ENCODE assay signal across 8 mouse cellular contexts in genomic region chr7:141413809-141414584, GRCm38 (mm10). TPM values are rescaled to one million over a fixed set of nuclear protein-coding genes. Genes with fewer than 3 reads are reported as not detected.
A peak's percentile ranks its signal among the peaks of the same experiment; 100 is the strongest.
DNase-seq lines count a peak whose midpoint lies in the region; ATAC-seq and TF ChIP-seq lines count a peak whose summit lies in the region.

Gene Gatd1 (minus strand): TSS chr7:141414136.

- TF ChIP-seq RAD21 in MEL (IDR thresholded peaks at IDR 0.05; ENCODE audit: low read depth, low read length), result no peak

- H3K79me2 ChIP-seq in MEL (ENCODE audit: control insufficient read depth, insufficient read depth, low read length, poor library complexity), result peaks cover 4% of the 10 kb centered on the region; the same call in 1 of the 2 replicates

- H3K4me1 ChIP-seq in MEL (ENCODE audit: control insufficient read depth in 1 of 2, insufficient read depth in 2 of 2, low read length in 2 of 2), result peaks cover 6 to 21% of the 10 kb centered on the region in 2 experiments
- peaks cover 15% of the 10 kb centered on the region for H3K4me1 ChIP-seq in cerebellum, adult 2 months (ENCODE audit: control insufficient read depth, insufficient read depth, low read length)
- peaks cover 12% of the 10 kb centered on the region; the same call in 1 of the 2 replicates for H3K4me1 ChIP-seq in lung, embryonic 16.5 days (replicated peaks; ENCODE audit: control insufficient read depth, insufficient read depth, low read length)

- H3K36me3 ChIP-seq in MEL (ENCODE audit: control insufficient read depth in 1 of 2, insufficient read depth in 2 of 2, low read length in 2 of 2), result peaks cover 0 to 13% of the 10 kb centered on the region in 2 experiments; a peak in 2 of 4 replicates
- peaks cover 5% of the 10 kb centered on the region for H3K36me3 ChIP-seq in lung, embryonic 16.5 days (ENCODE audit: control insufficient read depth, insufficient read depth, low read length)

- peak within 1 kb of the TSS; percentile 84 for H3K4me2 ChIP-seq in lung, embryonic 16.5 days (ENCODE audit: low read depth, low read length)

- no peaks in the 10 kb centered on the region for H3K9me3 ChIP-seq in MEL (replicated peaks; ENCODE audit: insufficient read depth, low read length)
- H3K9me3 ChIP-seq in lung, embryonic 16.5 days (ENCODE audit: control insufficient read depth, low read length), result no peaks in the 10 kb centered on the region

- no peak for TF ChIP-seq EP300 in MEL (IDR thresholded peaks at IDR 0.05; ENCODE audit: low read depth in 1 of 2, low read length in 2 of 2)

- H3K27ac ChIP-seq in MEL (ENCODE audit: control insufficient read depth, low read depth, low read length), result peak within 1 kb of the TSS; percentile 59
- peak within 1 kb of the TSS; percentile 85 for H3K27ac ChIP-seq in cerebellum, adult 2 months (ENCODE audit: insufficient read depth, low read length)
- peak within 1 kb of the TSS; percentile 86 for H3K27ac ChIP-seq in lung, embryonic 16.5 days (ENCODE audit: low read length)

- H3K4me3 ChIP-seq in MEL (ENCODE audit: control insufficient read depth in 1 of 2, insufficient read depth in 1 of 2, low read depth in 2 of 2, low read length in 2 of 2), result peak within 1 kb of the TSS; percentile 97 to 100
- H3K4me3 ChIP-seq in cerebellum, adult 2 months (replicated peaks; ENCODE audit: insufficient read depth, low read depth, low read length), result peak within 1 kb of the TSS; percentile 79
- H3K4me3 ChIP-seq in lung, embryonic 16.5 days (ENCODE audit: low read length), result peak within 1 kb of the TSS; percentile 86

- H3K27me3 ChIP-seq in MEL (ENCODE audit: control insufficient read depth in 1 of 2, insufficient read depth in 2 of 2, low read length in 2 of 2), result no peaks in the 10 kb centered on the region
- H3K27me3 ChIP-seq in cerebellum, adult 2 months (ENCODE audit: control insufficient read depth, insufficient read depth, low read length), result no peaks in the 10 kb centered on the region
- H3K27me3 ChIP-seq in lung, embryonic 16.5 days (ENCODE audit: control insufficient read depth, insufficient read depth, low read depth, low read length), result no peaks in the 10 kb centered on the region

- under 1% methylated on average over 56 of the region's 56 CpGs for WGBS in cerebellum, adult 2 months
- WGBS in lung, embryonic 16.5 days, result under 1% methylated on average over 45 of the region's 56 CpGs

- peak; percentile 99 for DNase-seq in MEL (ENCODE audit: low read depth, low spot score)
- peak; percentile 99 for DNase-seq in cerebellum, adult 2 months
- peak; percentile 100 for DNase-seq in forelimb bud, embryonic 11.5 days (ENCODE audit: low read depth, low spot score)
- peak; percentile 94 for DNase-seq in layer of hippocampus, adult 9-10 months (ENCODE audit: low spot score)
- peak; percentile 98 for DNase-seq in ovary, postnatal 10 days (ENCODE audit: low spot score)
- peak; percentile 99 to 100 for DNase-seq in thymus, postnatal 10 days (ENCODE audit: low spot score in 2 of 2)

- no peak for TF ChIP-seq CTCF in MEL (IDR thresholded peaks at IDR 0.05 in 2 of 3, conservative IDR thresholded peaks at IDR 0.05 in 1 of 3; ENCODE audit: control insufficient read depth in 1 of 3, insufficient read depth in 1 of 3, low read depth in 2 of 3, low read length in 3 of 3, poor library complexity in 1 of 3, severe bottlenecking in 1 of 3)
- 0 out of 2 replicates have a peak, but pooled peaks have one; percentile 13 for TF ChIP-seq CTCF in cerebellum, adult 2 months (IDR thresholded peaks at IDR 0.05; ENCODE audit: borderline replicate concordance, insufficient read depth, low read depth, low read length)

- peak; percentile 86 to 89 for TF ChIP-seq POLR2A in MEL (IDR thresholded peaks at IDR 0.05; ENCODE audit: control insufficient read depth in 1 of 2, insufficient read depth in 1 of 2, low read depth in 1 of 2, low read length in 2 of 2, poor library complexity in 1 of 2)
- TF ChIP-seq POLR2A in cerebellum, adult 2 months (IDR thresholded peaks at IDR 0.05; ENCODE audit: borderline replicate concordance, insufficient read depth, low read length), result peak; percentile 93

- ATAC-seq in hematopoietic stem cell, adult 5-6 weeks (replicated peaks in 1 of 2; ENCODE audit: insufficient read depth in 1 of 2, low FRiP score in 2 of 2, low TSS enrichment in 1 of 2, low read depth in 1 of 2, poor library complexity in 2 of 2, severe bottlenecking in 2 of 2), result peak; percentile 85 to 88
- ATAC-seq in lung, embryonic 16.5 days (ENCODE audit: low read depth), result peak; percentile 95

- H3K9ac ChIP-seq in MEL (ENCODE audit: control insufficient read depth, low read depth, low read length, poor library complexity, severe bottlenecking), result peak within 1 kb of the TSS; percentile 85
- H3K9ac ChIP-seq in lung, embryonic 16.5 days (ENCODE audit: low read length), result peak within 1 kb of the TSS; percentile 97

TF ChIP-seq in MEL, 35 proteins besides CTCF, POLR2A, EP300 and RAD21:
- no peak for TF ChIP-seq SMC3 (IDR thresholded peaks at IDR 0.05; ENCODE audit: low read depth, low read length)
- peak; percentile 89 for TF ChIP-seq NRF1 (IDR thresholded peaks at IDR 0.05; ENCODE audit: insufficient read depth, low read depth, low read length, poor library complexity, severe bottlenecking)
- TF ChIP-seq TAL1 (IDR thresholded peaks at IDR 0.05; ENCODE audit: low read length), result no peak
- 0 out of 2 replicates have a peak, but pooled peaks have one; percentile 4 for TF ChIP-seq KAT2A (conservative IDR thresholded peaks at IDR 0.05; ENCODE audit: low read depth, low read length)
- no peak for TF ChIP-seq ETS1 (IDR thresholded peaks at IDR 0.05; ENCODE audit: low read depth, low read length)
- TF ChIP-seq USF2 (IDR thresholded peaks at IDR 0.05; ENCODE audit: borderline replicate concordance in 1 of 2, insufficient read depth in 1 of 2, low read depth in 1 of 2, low read length in 2 of 2), result no peak
- TF ChIP-seq ZMIZ1 (IDR thresholded peaks at IDR 0.05; ENCODE audit: low read depth, low read length), result peak; percentile 30; the same call in 1 of the 2 replicates
- peak; percentile 82 for TF ChIP-seq NELFE (IDR thresholded peaks at IDR 0.05; ENCODE audit: low read depth, low read length)
- TF ChIP-seq HCFC1 (IDR thresholded peaks at IDR 0.05; ENCODE audit: low read depth, low read length), result peak; percentile 74
- TF ChIP-seq ZC3H11A (IDR thresholded peaks at IDR 0.05; ENCODE audit: low read depth, low read length), result no peak
- TF ChIP-seq TCF12 (IDR thresholded peaks at IDR 0.05; ENCODE audit: low read depth, low read length), result peak; percentile 39
- no peak for TF ChIP-seq MAX (IDR thresholded peaks at IDR 0.05; ENCODE audit: low read length)
- TF ChIP-seq ELF1 (IDR thresholded peaks at IDR 0.05; ENCODE audit: low read depth, low read length), result peak; percentile 93
- no peak for TF ChIP-seq BHLHE40 (IDR thresholded peaks at IDR 0.05; ENCODE audit: borderline replicate concordance, low read depth, low read length)
- TF ChIP-seq MAZ (IDR thresholded peaks at IDR 0.05; ENCODE audit: low read depth, low read length), result peak; percentile 79; the same call in 1 of the 2 replicates
- TF ChIP-seq POLR2AphosphoS2 (IDR thresholded peaks at IDR 0.05; ENCODE audit: low read length), result peak; percentile 71; the same call in 1 of the 2 replicates
- TF ChIP-seq SIN3A (IDR thresholded peaks at IDR 0.05; ENCODE audit: low read length), result peak; percentile 68
- TF ChIP-seq MXI1 (IDR thresholded peaks at IDR 0.05; ENCODE audit: low read depth, low read length), result peak; percentile 72; the same call in 1 of the 2 replicates
TF ChIP-seq in MEL: peak in this region for 11.

RNA-seq across cellular contexts. Expression of gene Gatd1, which starts in this region (rescaled TPM):
- 21.0 and 21.6 TPM in 2 replicates for total RNA-seq in MEL (2012; rRNA removed)
- 10 to 100 TPM in 1 of 2 experiments, not detected in 1; 35.9 TPM for polyA plus RNA-seq in MEL (2012; ENCODE audit: insufficient read depth in 1 of 2, insufficient read length in 2 of 2, low read depth in 1 of 2, low replicate concordance in 2 of 2, missing spikeins in 1 of 2)
- 48.1 and 49.2 TPM in 2 replicates for polyA plus RNA-seq in cerebellum, adult 2 months (2012; rRNA removed)
- total RNA-seq in hematopoietic stem cell, adult 5-6 weeks (2017), result 18.4 and 20.4 TPM in 2 replicates
- 54.0 and 57.0 TPM in 2 replicates for polyA plus RNA-seq in lung, embryonic 16.5 days (2015; fragmentation: Nextera tagmentation; extraction: Ambion mirVana)

Comparison
In these comparisons a context has a peak if more than half of its experiments do, and no peak if none do; other contexts are left out.
1. Peak in every context shown above with its lines: DNase-seq, ATAC-seq, H3K4me3 ChIP-seq and H3K27ac ChIP-seq.